17 mouse cellular contexts compared by ENCODE assay signal in the genomic region with DNA sequence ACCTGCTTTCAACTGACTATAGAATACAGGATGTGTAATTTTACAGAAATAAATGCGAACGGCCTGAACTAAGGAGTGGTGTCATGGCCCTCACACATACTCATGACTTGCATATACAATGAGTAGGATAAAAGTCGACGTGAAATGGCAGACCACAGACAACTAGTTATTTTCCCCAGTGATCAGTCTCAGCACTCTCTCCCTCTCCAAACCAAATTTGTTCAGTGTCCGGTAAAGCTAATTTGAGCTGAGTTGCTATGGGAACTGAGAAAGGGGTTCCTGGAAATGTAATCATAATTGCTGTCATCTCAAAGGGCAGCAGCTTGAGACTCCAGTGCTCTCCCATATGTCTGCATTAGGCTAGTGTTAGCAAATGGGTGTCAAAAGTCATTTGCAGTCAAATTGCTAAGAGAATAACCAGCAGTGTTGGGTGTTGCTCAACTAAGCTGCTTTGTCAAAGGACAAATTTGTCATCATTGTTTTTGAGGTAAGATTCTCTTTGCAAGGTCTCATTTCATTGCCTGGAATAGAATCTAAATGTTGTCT.
A peak's percentile ranks its signal among the peaks of the same experiment; 100 is the strongest.
DNase-seq lines count a peak whose midpoint lies in the region; ATAC-seq and TF ChIP-seq lines count a peak whose summit lies in the region.
"Had no signal": no experiment of that assay in that cellular context is flagged by ENCODE, and none has a peak within 500 bp of the region (broad histone marks: within the 10 kb centered on the region; RNA-seq: fewer than 3 reads in every experiment).

No protein-coding gene starts in this region.

- peak; percentile 59 for ATAC-seq in forebrain, embryonic 12.5 days (ENCODE audit: low FRiP score)
- 0 out of 2 replicates have a peak, but pooled peaks have one; percentile 38 for ATAC-seq in hindbrain, embryonic 15.5 days (ENCODE audit: low FRiP score, low read depth)
- ATAC-seq in midbrain, embryonic 11.5 days (ENCODE audit: low FRiP score) = peak; percentile 40; the same call in 1 of the 2 replicates
- no peak for ATAC-seq in midbrain, postnatal 0 days (ENCODE audit: low FRiP score)

- no peaks in the 10 kb centered on the region for H3K27me3 ChIP-seq in forebrain, embryonic 12.5 days
- no peaks in the 10 kb centered on the region for H3K27me3 ChIP-seq in forebrain, embryonic 10.5 days (ENCODE audit: poor library complexity, severe bottlenecking)
- no peaks in the 10 kb centered on the region for H3K27me3 ChIP-seq in hindbrain, embryonic 15.5 days
- H3K27me3 ChIP-seq in hindbrain, embryonic 10.5 days (ENCODE audit: insufficient read depth, poor library complexity, severe bottlenecking) = no peaks in the 10 kb centered on the region
- no peaks in the 10 kb centered on the region for H3K27me3 ChIP-seq in midbrain, embryonic 11.5 days (ENCODE audit: control insufficient read depth, insufficient read depth, low read length)
- H3K27me3 ChIP-seq in midbrain, embryonic 10.5 days (ENCODE audit: low read depth, poor library complexity, severe bottlenecking) = no peaks in the 10 kb centered on the region
- H3K27me3 ChIP-seq in midbrain, postnatal 0 days (ENCODE audit: insufficient read depth, low read length) = no peaks in the 10 kb centered on the region
- H3K27me3 ChIP-seq: kidney, embryonic 15.5 days; liver, embryonic 15.5 days had no signal

- H3K9ac ChIP-seq in forebrain, embryonic 12.5 days = no peak overlapping the region
- H3K9ac ChIP-seq in hindbrain, embryonic 15.5 days = no peak overlapping the region
- no peak overlapping the region for H3K9ac ChIP-seq in midbrain, embryonic 11.5 days (ENCODE audit: low read length)
- no peak overlapping the region for H3K9ac ChIP-seq in midbrain, postnatal 0 days (replicated peaks; ENCODE audit: low read length, poor library complexity, severe bottlenecking)
- H3K9ac ChIP-seq: kidney, embryonic 15.5 days; liver, embryonic 15.5 days had no signal

- no peaks in the 10 kb centered on the region for H3K36me3 ChIP-seq in forebrain, embryonic 12.5 days (replicated peaks)
- H3K36me3 ChIP-seq in forebrain, embryonic 10.5 days (replicated peaks) = no peaks in the 10 kb centered on the region
- no peaks in the 10 kb centered on the region for H3K36me3 ChIP-seq in hindbrain, embryonic 15.5 days
- no peaks in the 10 kb centered on the region for H3K36me3 ChIP-seq in hindbrain, embryonic 10.5 days
- no peaks in the 10 kb centered on the region for H3K36me3 ChIP-seq in midbrain, embryonic 11.5 days (ENCODE audit: control insufficient read depth, insufficient read depth, low read length)
- H3K36me3 ChIP-seq in midbrain, embryonic 10.5 days = no peaks in the 10 kb centered on the region
- no peaks in the 10 kb centered on the region for H3K36me3 ChIP-seq in midbrain, postnatal 0 days (ENCODE audit: insufficient read depth, low read length)
- H3K36me3 ChIP-seq: kidney, embryonic 15.5 days; liver, embryonic 15.5 days had no signal

- H3K4me3 ChIP-seq in forebrain, embryonic 12.5 days (replicated peaks) = no peak overlapping the region
- H3K4me3 ChIP-seq in forebrain, embryonic 10.5 days = no peak overlapping the region
- H3K4me3 ChIP-seq in hindbrain, embryonic 15.5 days = no peak overlapping the region
- no peak overlapping the region for H3K4me3 ChIP-seq in hindbrain, embryonic 10.5 days
- H3K4me3 ChIP-seq in midbrain, embryonic 11.5 days (ENCODE audit: low read depth, low read length) = no peak overlapping the region
- no peak overlapping the region for H3K4me3 ChIP-seq in midbrain, embryonic 10.5 days
- H3K4me3 ChIP-seq in midbrain, postnatal 0 days (ENCODE audit: low read depth, low read length) = no peak overlapping the region
- H3K4me3 ChIP-seq: gastrocnemius, adult 2 months; kidney, embryonic 15.5 days; liver, embryonic 15.5 days had no signal

- 75% methylated on average over 5 of the region's 5 CpGs for WGBS in forebrain, embryonic 12.5 days
- 90% methylated on average over 5 of the region's 5 CpGs for WGBS in forebrain, embryonic 10.5 days
- WGBS in hindbrain, embryonic 15.5 days = 57% methylated on average over 5 of the region's 5 CpGs
- WGBS in hindbrain, embryonic 10.5 days = 84% methylated on average over 5 of the region's 5 CpGs
- 81% methylated on average over 5 of the region's 5 CpGs for WGBS in midbrain, embryonic 11.5 days
- WGBS in midbrain, embryonic 10.5 days = 89% methylated on average over 5 of the region's 5 CpGs
- 63% methylated on average over 5 of the region's 5 CpGs for WGBS in midbrain, postnatal 0 days

- H3K9me3 ChIP-seq in forebrain, embryonic 12.5 days = no peaks in the 10 kb centered on the region
- no peaks in the 10 kb centered on the region for H3K9me3 ChIP-seq in forebrain, embryonic 10.5 days
- no peaks in the 10 kb centered on the region for H3K9me3 ChIP-seq in hindbrain, embryonic 15.5 days
- no peaks in the 10 kb centered on the region for H3K9me3 ChIP-seq in hindbrain, embryonic 10.5 days
- H3K9me3 ChIP-seq in midbrain, embryonic 11.5 days (ENCODE audit: control insufficient read depth, low read length) = no peaks in the 10 kb centered on the region
- no peaks in the 10 kb centered on the region for H3K9me3 ChIP-seq in midbrain, embryonic 10.5 days (replicated peaks)
- H3K9me3 ChIP-seq in midbrain, postnatal 0 days (ENCODE audit: low read length) = no peaks in the 10 kb centered on the region
- H3K9me3 ChIP-seq: kidney, embryonic 15.5 days; liver, embryonic 15.5 days had no signal

- no peak for DNase-seq in forebrain, embryonic 10.5 days (ENCODE audit: extremely low spot score, low spot score)
- DNase-seq in hindbrain, embryonic 10.5 days (ENCODE audit: low spot score) = no peak
- DNase-seq in midbrain, embryonic 11.5 days (ENCODE audit: low spot score, missing footprints) = no peak
- no peak for DNase-seq in midbrain, embryonic 10.5 days (ENCODE audit: low spot score)
- DNase-seq in midbrain, postnatal 0 days (ENCODE audit: low spot score) = peak; percentile 26
- no peak for DNase-seq in heart, postnatal 4 days
- DNase-seq: cerebellum, adult 18-20 months; gastrocnemius, adult 2 months; kidney, adult 11 months; kidney, postnatal 4 days; liver had no signal

- H3K27ac ChIP-seq in forebrain, embryonic 12.5 days = no peak overlapping the region
- H3K27ac ChIP-seq in forebrain, embryonic 10.5 days = no peak overlapping the region
- no peak overlapping the region for H3K27ac ChIP-seq in hindbrain, embryonic 15.5 days (replicated peaks)
- H3K27ac ChIP-seq in hindbrain, embryonic 10.5 days = no peak overlapping the region
- no peak overlapping the region for H3K27ac ChIP-seq in midbrain, embryonic 11.5 days (ENCODE audit: low read depth, low read length)
- no peak overlapping the region for H3K27ac ChIP-seq in midbrain, embryonic 10.5 days (replicated peaks)
- H3K27ac ChIP-seq in midbrain, postnatal 0 days (ENCODE audit: low read depth, low read length) = no peak overlapping the region
- H3K27ac ChIP-seq: gastrocnemius, adult 2 months; kidney, embryonic 15.5 days; liver, embryonic 15.5 days; macrophage had no signal

- no peaks in the 10 kb centered on the region for H3K4me1 ChIP-seq in forebrain, embryonic 12.5 days
- no peaks in the 10 kb centered on the region for H3K4me1 ChIP-seq in forebrain, embryonic 10.5 days
- peaks cover 3% of the 10 kb centered on the region; the same call in 1 of the 2 replicates for H3K4me1 ChIP-seq in hindbrain, embryonic 15.5 days (replicated peaks)
- no peaks in the 10 kb centered on the region for H3K4me1 ChIP-seq in hindbrain, embryonic 10.5 days (replicated peaks)
- no peaks in the 10 kb centered on the region for H3K4me1 ChIP-seq in midbrain, embryonic 11.5 days (ENCODE audit: control insufficient read depth, insufficient read depth, low read length)
- H3K4me1 ChIP-seq in midbrain, embryonic 10.5 days = no peaks in the 10 kb centered on the region
- H3K4me1 ChIP-seq in midbrain, postnatal 0 days (ENCODE audit: insufficient read depth, low read length) = no peaks in the 10 kb centered on the region
- H3K4me1 ChIP-seq: kidney, embryonic 15.5 days; liver, embryonic 15.5 days had no signal

- no peak overlapping the region for H3K4me2 ChIP-seq in forebrain, embryonic 12.5 days
- H3K4me2 ChIP-seq in hindbrain, embryonic 15.5 days = no peak overlapping the region
- no peak overlapping the region for H3K4me2 ChIP-seq in midbrain, embryonic 11.5 days
- H3K4me2 ChIP-seq in midbrain, postnatal 0 days (ENCODE audit: low read depth, low read length, poor library complexity, severe bottlenecking) = no peak overlapping the region
- H3K4me2 ChIP-seq: heart, embryonic 11.5 days; kidney, embryonic 15.5 days; liver, embryonic 15.5 days had no signal

- TF ChIP-seq CTCF in midbrain, postnatal 0 days (IDR thresholded peaks at IDR 0.05) = no peak
